Mouse (Mus musculus): Measurements from ENCODE around the gene Fzd4. TPM values are rescaled to one million over a fixed set of nuclear protein-coding genes. Genes with fewer than 3 reads are reported as not detected.

Gene Fzd4
- total and polyA plus RNA-seq, 2 experiments from 2014 or later = 2.1 to 4.7 TPM

DNA sequence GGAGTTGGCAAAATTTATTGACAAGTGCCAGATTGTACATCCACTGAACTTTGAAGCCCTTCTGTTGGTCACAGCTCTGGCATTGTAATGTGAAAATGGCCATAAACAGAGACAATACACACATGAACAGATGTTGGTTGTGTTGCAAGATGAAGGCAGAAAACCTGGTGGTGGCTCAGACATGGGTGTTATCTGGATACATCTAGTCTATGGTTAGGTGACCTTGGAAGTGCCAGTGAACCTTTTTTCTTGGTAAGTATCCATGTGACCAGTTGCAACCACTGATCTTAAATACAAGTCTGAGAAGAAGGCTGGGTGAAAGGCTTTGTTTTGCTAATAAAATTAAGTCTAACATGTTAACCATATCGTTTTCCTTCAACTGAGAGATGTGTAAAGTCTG is 34.1 kb upstream of the Fzd4 start:
- 81% methylated on average over 1 of the region's 1 CpGs for WGBS
- no peaks in the 10 kb centered on the region for H3K36me3 ChIP-seq (ENCODE audit: insufficient read depth, low read length)
- no peaks in the 10 kb centered on the region for H3K4me1 ChIP-seq (ENCODE audit: insufficient read depth, low read length)

DNA sequence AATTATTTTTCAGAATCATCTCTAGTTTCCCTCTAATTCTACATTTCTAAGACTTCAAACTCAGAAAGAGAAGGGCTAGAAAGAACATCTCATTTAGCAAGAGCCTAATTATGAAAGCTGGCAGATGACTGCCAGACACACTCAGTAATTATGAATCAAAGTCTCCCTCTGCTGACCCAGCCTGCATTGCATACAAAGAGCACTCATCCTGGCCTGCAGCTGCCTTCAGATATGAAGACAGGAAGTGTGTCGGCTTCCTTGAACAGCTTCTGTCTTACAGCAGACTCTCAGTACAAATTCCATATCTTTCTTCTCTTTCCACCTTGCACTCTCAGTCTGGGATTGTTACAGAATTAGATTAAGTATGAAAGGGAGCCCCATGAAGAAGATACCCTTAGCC is 33.2 kb upstream of the Fzd4 start:
- Histone ChIP-seq H3K9ac (replicated peaks; ENCODE audit: low read length) (no peak overlapping the region), H3K27me3 (ENCODE audit: insufficient read depth, low read length) (no peaks in the 10 kb centered on the region), H3K27ac (no peak overlapping the region), H3K4me1 (ENCODE audit: insufficient read depth, low read length) (no peaks in the 10 kb centered on the region), H3K36me3 (ENCODE audit: insufficient read depth, low read length) (no peaks in the 10 kb centered on the region), H3K4me2 (ENCODE audit: low read depth, low read length) (no peak overlapping the region), H3K4me3 (ENCODE audit: low read length) (no peak overlapping the region), H3K9me3 (ENCODE audit: low read length) (no peaks in the 10 kb centered on the region)
- DNase-seq (ENCODE audit: low spot score) = peak; percentile 56
- 48% methylated on average over 1 of the region's 1 CpGs for WGBS
- ATAC-seq = no peak
- TF ChIP-seq CTCF (IDR thresholded peaks at IDR 0.05; ENCODE audit: low read depth) = peak; percentile 54; the same call in 1 of the 2 replicates

More for the DNA sequence above, 34.1 kb upstream of the Fzd4 start:
- Histone ChIP-seq H3K9ac (replicated peaks; ENCODE audit: low read length) (no peak overlapping the region), H3K9me3 (ENCODE audit: low read length) (no peaks in the 10 kb centered on the region), H3K4me2 (ENCODE audit: low read depth, low read length) (no peak overlapping the region), H3K4me3 (ENCODE audit: low read length) (no peak overlapping the region), H3K27me3 (ENCODE audit: insufficient read depth, low read length) (no peaks in the 10 kb centered on the region), H3K27ac (no peak overlapping the region)
- ATAC-seq (no peak), DNase-seq (ENCODE audit: low spot score) (no peak)
- TF ChIP-seq CTCF (IDR thresholded peaks at IDR 0.05; ENCODE audit: low read depth) = no peak

DNA sequence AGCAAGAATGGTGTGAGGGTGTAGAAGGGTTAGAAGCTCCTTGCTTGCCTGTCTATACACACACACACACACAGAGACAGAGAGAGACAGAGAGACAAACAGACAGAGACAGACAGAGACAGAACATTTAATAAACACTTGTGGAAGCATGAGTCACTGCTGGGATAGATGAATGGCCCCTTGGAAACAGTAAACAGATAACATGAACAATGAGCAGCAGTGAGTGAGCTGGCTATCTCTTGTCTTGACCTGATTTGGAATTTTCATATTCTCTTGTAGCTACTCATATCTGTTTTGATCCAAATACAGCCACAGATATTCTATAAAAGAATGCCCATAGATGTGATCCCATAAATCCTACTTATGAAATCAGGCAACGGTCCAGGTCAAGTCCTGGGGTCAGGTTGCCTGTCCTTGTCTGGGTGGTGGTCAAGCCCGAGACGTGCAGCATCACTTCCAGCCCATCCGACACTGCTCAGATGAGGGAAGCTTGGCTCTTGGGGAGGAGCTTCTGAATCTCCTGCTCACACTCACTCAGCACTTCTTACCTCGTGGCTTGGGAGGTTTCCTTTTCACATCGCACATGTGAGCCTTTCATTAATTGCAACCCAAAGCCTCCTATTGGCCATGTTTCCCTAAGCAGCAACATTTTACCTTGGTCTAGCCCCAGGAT is 32.4 kb upstream of the Fzd4 start:
- whole genome bisulfite sequencing = 76% methylated on average over 6 of the region's 6 CpGs
- Histone ChIP-seq H3K4me3 (ENCODE audit: low read length) (no peak overlapping the region), H3K27me3 (ENCODE audit: insufficient read depth, low read length) (no peaks in the 10 kb centered on the region), H3K27ac (no peak overlapping the region), H3K36me3 (ENCODE audit: insufficient read depth, low read length) (no peaks in the 10 kb centered on the region), H3K4me1 (ENCODE audit: insufficient read depth, low read length) (no peaks in the 10 kb centered on the region), H3K9me3 (ENCODE audit: low read length) (no peaks in the 10 kb centered on the region), H3K9ac (replicated peaks; ENCODE audit: low read length) (no peak overlapping the region), H3K4me2 (ENCODE audit: low read depth, low read length) (no peak overlapping the region)
- no peak for TF ChIP-seq CTCF (IDR thresholded peaks at IDR 0.05; ENCODE audit: low read depth)
- DNase-seq (ENCODE audit: low spot score) = no peak
- ATAC-seq = no peak

DNA sequence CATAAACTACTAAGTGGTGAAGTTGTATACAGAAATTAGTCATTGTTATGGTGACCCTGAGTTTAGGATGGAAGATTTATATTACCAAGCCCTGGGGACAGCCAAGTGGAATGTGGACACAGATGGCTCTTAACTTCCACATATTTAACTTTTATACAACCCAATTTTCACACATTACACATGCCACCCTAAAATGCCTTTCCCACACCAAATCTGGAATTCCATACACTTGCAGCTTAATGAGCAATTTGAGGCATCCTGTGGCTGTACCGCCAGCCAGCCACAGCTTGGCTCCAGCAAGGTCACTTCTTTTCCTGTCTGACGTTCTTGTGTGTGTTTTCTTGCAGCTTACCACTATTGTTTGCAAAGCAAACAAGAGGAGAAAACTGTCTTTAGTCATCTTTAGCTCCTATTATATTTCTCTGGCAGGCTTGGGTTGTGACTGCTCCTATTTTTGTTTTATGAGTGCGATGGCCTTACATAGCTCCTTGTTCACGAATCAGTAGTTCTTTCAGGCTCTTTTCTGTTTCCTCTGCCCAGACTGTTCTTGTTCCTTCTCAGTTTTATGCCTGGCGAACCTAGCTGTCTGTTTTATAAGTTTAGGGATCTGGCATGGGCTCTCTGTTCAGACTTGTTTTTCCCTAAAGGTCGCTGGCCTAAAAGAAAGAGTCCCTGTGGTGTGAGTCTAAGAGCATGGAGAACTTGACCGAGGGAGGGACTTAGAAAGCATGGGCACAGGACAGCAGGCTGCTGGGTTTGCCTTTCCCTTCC is 23.0 kb upstream of the Fzd4 start:
- Histone ChIP-seq H3K36me3 (ENCODE audit: insufficient read depth, low read length) (no peaks in the 10 kb centered on the region), H3K4me2 (ENCODE audit: low read depth, low read length) (no peak overlapping the region), H3K27me3 (ENCODE audit: insufficient read depth, low read length) (no peaks in the 10 kb centered on the region), H3K9ac (replicated peaks; ENCODE audit: low read length) (no peak overlapping the region), H3K9me3 (ENCODE audit: low read length) (no peaks in the 10 kb centered on the region), H3K4me1 (ENCODE audit: insufficient read depth, low read length) (no peaks in the 10 kb centered on the region), H3K27ac (no peak overlapping the region), H3K4me3 (ENCODE audit: low read length) (no peak overlapping the region)
- no peak for DNase-seq (ENCODE audit: low spot score)
- TF ChIP-seq CTCF (IDR thresholded peaks at IDR 0.05; ENCODE audit: low read depth) = no peak
- ATAC-seq = no peak
- WGBS = 36% methylated on average over 7 of the region's 7 CpGs

DNA sequence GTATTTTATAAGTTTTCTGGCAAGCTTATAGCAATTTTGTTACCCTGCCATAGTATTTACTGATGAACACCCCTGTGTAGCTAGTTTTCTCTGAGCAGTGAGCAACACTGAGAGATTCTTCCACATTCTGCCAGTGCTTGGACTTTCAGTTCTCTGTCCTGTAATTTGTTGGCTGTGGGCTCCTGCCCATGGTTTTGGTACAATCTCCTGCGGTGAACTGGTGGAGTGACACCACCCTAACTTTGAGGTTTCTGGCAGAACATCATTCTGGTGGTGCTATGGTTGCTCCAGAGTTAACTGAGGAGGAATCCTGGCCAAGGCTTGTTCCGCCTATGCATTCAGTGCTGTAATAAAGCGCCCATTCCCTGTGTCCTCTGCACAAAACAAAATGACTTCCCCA is 21.3 kb upstream of the Fzd4 start:
- no peak for DNase-seq (ENCODE audit: low spot score)

DNA sequence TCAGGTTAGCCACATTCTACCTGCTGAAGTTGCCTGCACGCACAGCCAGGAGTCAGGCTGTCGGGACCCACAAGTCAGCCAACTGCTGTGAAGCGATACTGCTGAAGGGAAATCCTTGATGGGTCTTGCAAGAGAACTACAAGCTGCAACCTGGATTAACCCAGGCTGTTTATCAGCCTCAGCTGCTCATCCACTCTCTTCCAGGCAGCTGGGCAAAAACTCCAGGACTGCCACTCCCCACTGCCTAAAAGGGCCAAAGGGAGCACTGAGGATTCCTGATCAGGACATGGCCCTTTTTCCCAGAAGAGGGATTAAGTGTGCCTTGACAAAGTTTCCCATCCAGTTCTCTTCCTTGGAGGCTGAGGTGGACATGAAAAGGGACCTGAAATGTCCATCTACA is 15.2 kb upstream of the Fzd4 start:
- Histone ChIP-seq H3K4me2 (ENCODE audit: low read depth, low read length) (no peak overlapping the region), H3K4me1 (ENCODE audit: insufficient read depth, low read length) (no peaks in the 10 kb centered on the region), H3K27ac (no peak overlapping the region), H3K4me3 (ENCODE audit: low read length) (no peak overlapping the region), H3K27me3 (ENCODE audit: insufficient read depth, low read length) (no peaks in the 10 kb centered on the region), H3K9ac (replicated peaks; ENCODE audit: low read length) (no peak overlapping the region), H3K9me3 (ENCODE audit: low read length) (no peaks in the 10 kb centered on the region), H3K36me3 (ENCODE audit: insufficient read depth, low read length) (no peaks in the 10 kb centered on the region)
- no peak for DNase-seq (ENCODE audit: low spot score)
- no peak for TF ChIP-seq CTCF (IDR thresholded peaks at IDR 0.05; ENCODE audit: low read depth)
- 82% methylated on average over 3 of the region's 3 CpGs for WGBS
- no peak for ATAC-seq

More for the DNA sequence above, 21.3 kb upstream of the Fzd4 start:
- no peak overlapping the region for H3K4me2 ChIP-seq (ENCODE audit: low read depth, low read length)
- no peak for ATAC-seq
- H3K36me3 ChIP-seq (ENCODE audit: insufficient read depth, low read length) = no peaks in the 10 kb centered on the region
- no peaks in the 10 kb centered on the region for H3K9me3 ChIP-seq (ENCODE audit: low read length)
- 93% methylated on average over 3 of the region's 3 CpGs for WGBS
- H3K9ac ChIP-seq (replicated peaks; ENCODE audit: low read length) = no peak overlapping the region
- H3K4me1 ChIP-seq (ENCODE audit: insufficient read depth, low read length) = no peaks in the 10 kb centered on the region
- TF ChIP-seq CTCF (IDR thresholded peaks at IDR 0.05; ENCODE audit: low read depth) = no peak
- no peaks in the 10 kb centered on the region for H3K27me3 ChIP-seq (ENCODE audit: insufficient read depth, low read length)
- H3K4me3 ChIP-seq (ENCODE audit: low read length) = no peak overlapping the region
- H3K27ac ChIP-seq = no peak overlapping the region

DNA sequence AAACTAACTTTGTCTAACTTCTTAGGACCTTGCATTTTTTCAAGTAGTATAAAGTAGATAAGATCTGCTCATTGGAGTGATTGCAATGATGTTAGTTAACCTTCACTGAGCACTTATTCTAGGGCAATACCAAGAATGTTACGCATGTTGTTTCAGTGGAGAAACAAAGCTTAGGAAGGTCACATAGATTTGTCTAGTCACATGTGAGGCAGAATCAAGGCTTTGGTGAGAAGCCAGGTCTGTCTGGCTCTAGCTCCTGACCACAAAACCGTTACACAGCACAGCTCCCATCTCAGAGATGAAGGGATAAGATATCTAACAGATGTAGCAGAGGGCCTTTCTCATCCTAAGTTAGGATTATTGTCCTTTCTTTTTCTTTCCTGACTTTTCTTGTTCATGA is 13.5 kb upstream of the Fzd4 start:
- H3K4me1 ChIP-seq (ENCODE audit: insufficient read depth, low read length) = no peaks in the 10 kb centered on the region
- WGBS = 76% methylated on average over 2 of the region's 2 CpGs
- H3K4me2 ChIP-seq (ENCODE audit: low read depth, low read length) = no peak overlapping the region
- no peaks in the 10 kb centered on the region for H3K9me3 ChIP-seq (ENCODE audit: low read length)
- no peak overlapping the region for H3K9ac ChIP-seq (replicated peaks; ENCODE audit: low read length)
- no peak overlapping the region for H3K27ac ChIP-seq
- H3K36me3 ChIP-seq (ENCODE audit: insufficient read depth, low read length) = no peaks in the 10 kb centered on the region
- ATAC-seq (no peak), DNase-seq (ENCODE audit: low spot score) (no peak)
- no peak for TF ChIP-seq CTCF (IDR thresholded peaks at IDR 0.05; ENCODE audit: low read depth)
- no peak overlapping the region for H3K4me3 ChIP-seq (ENCODE audit: low read length)
- no peaks in the 10 kb centered on the region for H3K27me3 ChIP-seq (ENCODE audit: insufficient read depth, low read length)

All from hindbrain, postnatal 0 days (tissue).